Mouse (Mus musculus) midbrain, embryonic 16.5 days (tissue): Measurements from ENCODE around the gene Rcan1. TPM values are rescaled to one million over a fixed set of nuclear protein-coding genes. Genes with fewer than 3 reads are reported as not detected.

ENCODE experiments used
- ATAC-seq: fragments of 200-750 bp; cut with Nextera tagmentation; 2 replicates; pipeline ENCODE4 v1.8.0; 2017; ENCODE audit warnings: moderate TSS enrichment
- H3K27ac ChIP-seq: fragments of 300-500 bp; sonication (generic); 2 replicates; pipeline ENCODE4 v1.5.1; 2014; ENCODE audit warnings: mild to moderate bottlenecking, low read length, mixed read lengths
- H3K27me3 ChIP-seq: fragments of 300-500 bp; sonication (generic); 2 replicates; pipeline ENCODE4 v1.6.1; 2014; ENCODE audit warnings: low read depth, low read length, mixed read lengths; ENCODE audit not compliant: control insufficient read depth, insufficient read depth
- H3K36me3 ChIP-seq: fragments of 300-500 bp; sonication (generic); 2 replicates; pipeline ENCODE4 v1.6.1; 2014; ENCODE audit warnings: mild to moderate bottlenecking, low read length, moderate library complexity, mixed read lengths; ENCODE audit not compliant: control insufficient read depth, insufficient read depth
- H3K4me1 ChIP-seq: fragments of 300-500 bp; sonication (generic); 2 replicates; pipeline ENCODE4 v1.6.1; 2014; ENCODE audit warnings: mild to moderate bottlenecking, low read length, mixed read lengths; ENCODE audit not compliant: control insufficient read depth, insufficient read depth
- H3K4me2 ChIP-seq: fragments of 300-500 bp; sonication (generic); 2 replicates; pipeline ENCODE4 v1.6.1; 2014; ENCODE audit warnings: mild to moderate bottlenecking, low read length, mixed read lengths
- H3K4me3 ChIP-seq: fragments of 300-500 bp; sonication (generic); 2 replicates; pipeline ENCODE4 v1.5.1; 2014; ENCODE audit warnings: low read depth, mild to moderate bottlenecking, low read length, moderate library complexity, mixed read lengths
- H3K9ac ChIP-seq: fragments of 300-500 bp; sonication (generic); 2 replicates; pipeline ENCODE4 v1.6.1; 2014; ENCODE audit warnings: low read depth, low read length, mixed read lengths
- H3K9me3 ChIP-seq: fragments of 300-500 bp; sonication (generic); replicated peaks from 2 replicates; pipeline ENCODE4 v1.6.1; 2014; ENCODE audit warnings: mild to moderate bottlenecking, low read length, mixed read lengths; ENCODE audit not compliant: control insufficient read depth, poor library complexity, severe bottlenecking
- WGBS: fragments of 180-500 bp; shearing (Covaris S2); extraction: QIAGEN DNeasy Blood & Tissue Kit; methylation state at CpG from one replicate; pipeline ENCODE4 v1.1.7; 2014; 5-methylcytosine and 5-hydroxymethylcytosine counted together
- polyA plus RNA-seq: library from polyadenylated mRNA; unstranded; fragments of >200 nt; fragmentation: Nextera tagmentation; extraction: Ambion mirVana; gene quantifications from 2 replicates; pipeline ENCODE4 v1.2.1, GENCODE M21; 2015

The Rcan1 gene
- polyA plus RNA-seq, 1 experiment from 2014 or later = 80.8 TPM

DNA sequence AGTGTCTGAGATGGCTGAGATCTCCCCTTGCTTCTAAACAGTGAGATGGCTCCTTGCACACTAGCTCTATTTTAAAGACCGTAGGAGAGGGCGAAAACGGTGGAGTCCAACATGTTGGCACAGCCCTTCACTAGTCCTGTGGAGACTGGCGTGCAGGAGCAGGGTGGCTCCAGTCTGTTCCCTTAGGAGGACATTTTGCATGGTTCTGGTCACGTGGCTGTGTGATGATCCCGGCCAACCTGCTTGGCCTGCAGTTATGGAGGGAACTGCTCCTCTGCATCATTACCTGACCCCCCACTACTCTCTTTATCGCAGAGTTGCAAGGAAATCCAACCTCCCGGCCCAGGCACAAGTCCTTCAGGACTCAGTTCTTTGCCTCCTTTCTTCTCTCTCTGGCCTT is 29.9 kb upstream of the Rcan1 start:
- 80% methylated on average over 8 of the region's 8 CpGs for WGBS
- Histone ChIP-seq H3K4me2 (no peak overlapping the region), H3K36me3 (no peaks in the 10 kb centered on the region), H3K4me1 (peaks cover 10% of the 10 kb centered on the region), H3K27me3 (peaks cover 36% of the 10 kb centered on the region), H3K9me3 (no peaks in the 10 kb centered on the region), H3K9ac (no peak overlapping the region), H3K27ac (no peak overlapping the region), H3K4me3 (no peak overlapping the region)
- ATAC-seq = no peak

GRCm38 (mm10) chr16:92499324-92499723 is 28.7 kb upstream of the Rcan1 start:
- WGBS = 21% methylated on average over 15 of the region's 15 CpGs
- no peak for ATAC-seq
- H3K27ac ChIP-seq = no peak overlapping the region
- H3K4me3 ChIP-seq = peak overlapping the region; percentile 52
- H3K36me3 ChIP-seq = no peaks in the 10 kb centered on the region
- H3K9me3 ChIP-seq = no peaks in the 10 kb centered on the region
- H3K27me3 ChIP-seq = peaks cover 36% of the 10 kb centered on the region
- peaks cover 10% of the 10 kb centered on the region for H3K4me1 ChIP-seq
- H3K9ac ChIP-seq = peak overlapping the region; percentile 51
- H3K4me2 ChIP-seq = peak overlapping the region; percentile 87

DNA sequence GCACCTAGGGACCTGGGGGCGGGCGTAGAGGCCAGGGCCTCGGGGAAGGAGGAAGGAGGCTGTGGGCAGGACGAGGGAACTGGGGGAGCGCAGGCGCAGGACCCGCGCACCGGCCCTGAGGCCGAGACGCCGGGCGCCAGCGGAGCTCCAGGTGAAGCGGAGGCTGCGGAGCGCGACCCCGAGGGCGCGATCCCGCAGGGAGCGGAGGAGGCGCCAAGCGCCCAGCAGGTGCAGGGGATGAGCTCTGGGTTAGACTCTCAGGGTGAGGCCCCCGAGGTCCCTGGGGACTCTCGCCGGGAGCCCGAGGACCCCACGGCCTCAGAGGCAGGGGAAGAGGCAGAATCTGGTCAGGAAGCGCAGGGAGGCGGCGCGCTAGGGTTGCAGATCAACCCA is 27.9 kb upstream of the Rcan1 start:
- no peak overlapping the region for H3K27ac ChIP-seq
- H3K4me2 ChIP-seq = peak overlapping the region; percentile 87
- ATAC-seq = no peak
- no peaks in the 10 kb centered on the region for H3K36me3 ChIP-seq
- peaks cover 36% of the 10 kb centered on the region for H3K27me3 ChIP-seq
- peak overlapping the region; percentile 51 for H3K9ac ChIP-seq
- peak overlapping the region; percentile 52 for H3K4me3 ChIP-seq
- H3K9me3 ChIP-seq = no peaks in the 10 kb centered on the region
- peaks cover 10% of the 10 kb centered on the region for H3K4me1 ChIP-seq
- 1% methylated on average over 33 of the region's 34 CpGs for WGBS

DNA sequence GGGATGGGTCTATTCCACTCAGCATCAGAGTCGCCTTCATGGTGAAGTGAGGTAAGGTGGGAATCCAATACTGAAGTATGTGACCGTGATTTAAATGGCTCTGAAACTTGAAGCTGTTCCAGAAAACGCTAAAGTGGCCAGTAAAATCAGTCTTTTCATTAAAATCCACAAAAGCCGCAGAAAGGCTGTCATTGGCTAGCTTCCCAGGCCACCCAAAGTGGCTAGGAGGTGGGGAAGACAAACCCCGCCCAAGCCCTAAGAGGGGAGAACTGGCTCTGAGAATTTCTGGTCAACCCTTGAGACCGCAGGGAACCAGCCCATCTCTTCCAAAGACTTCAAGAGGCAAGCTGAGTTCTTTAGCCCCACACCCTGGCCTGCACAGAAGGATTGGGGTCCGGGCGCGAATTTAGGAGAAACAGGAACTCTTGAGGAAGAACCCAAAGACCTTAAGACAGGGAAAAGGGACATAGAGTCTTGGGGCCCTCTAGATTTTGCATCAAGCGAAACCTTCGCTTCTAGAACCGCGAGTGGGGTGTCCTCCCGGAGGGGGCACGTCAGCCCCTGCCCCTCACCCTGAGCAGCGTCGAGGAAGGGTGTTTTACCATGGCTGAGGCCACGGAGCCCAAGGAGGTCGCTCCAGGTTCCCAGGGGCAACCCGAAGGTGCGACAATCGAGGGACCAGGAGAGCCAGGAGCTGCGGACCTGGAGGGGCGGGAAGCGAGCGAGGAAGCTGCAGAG is 27.4 kb upstream of the Rcan1 start:
- H3K4me3 ChIP-seq = peak overlapping the region; percentile 52
- peaks cover 10% of the 10 kb centered on the region for H3K4me1 ChIP-seq
- no peak for ATAC-seq
- H3K36me3 ChIP-seq = no peaks in the 10 kb centered on the region
- peak overlapping the region; percentile 87 for H3K4me2 ChIP-seq
- WGBS = 8% methylated on average over 26 of the region's 26 CpGs
- peak overlapping the region; percentile 51 for H3K9ac ChIP-seq
- H3K27ac ChIP-seq = no peak overlapping the region
- no peaks in the 10 kb centered on the region for H3K9me3 ChIP-seq
- H3K27me3 ChIP-seq = peaks cover 36% of the 10 kb centered on the region

DNA sequence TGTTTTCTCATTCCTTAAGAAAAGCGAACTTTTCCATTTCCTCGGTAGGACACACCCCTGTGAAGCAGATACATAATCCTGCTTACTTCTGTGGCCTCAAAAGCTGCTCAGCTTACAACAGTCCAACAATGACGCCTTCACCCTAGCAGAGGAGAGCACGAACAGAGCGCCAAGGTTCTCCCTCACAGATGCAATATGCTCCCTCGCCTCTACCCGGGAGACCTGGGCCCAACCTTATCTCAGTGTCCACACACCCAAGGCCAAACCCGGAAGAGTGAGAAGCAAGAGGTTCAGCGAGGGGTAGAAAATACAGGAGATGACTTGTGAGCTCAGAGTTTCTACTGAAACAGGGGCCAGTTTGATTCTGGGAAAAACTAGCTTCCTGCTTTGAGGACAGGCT is 18.7 kb upstream of the Rcan1 start:
- Histone ChIP-seq H3K27me3 (no peaks in the 10 kb centered on the region), H3K4me3 (no peak overlapping the region), H3K4me2 (no peak overlapping the region), H3K36me3 (no peaks in the 10 kb centered on the region), H3K9me3 (no peaks in the 10 kb centered on the region), H3K4me1 (no peaks in the 10 kb centered on the region), H3K9ac (no peak overlapping the region), H3K27ac (no peak overlapping the region)
- 76% methylated on average over 9 of the region's 9 CpGs for WGBS
- no peak for ATAC-seq

DNA sequence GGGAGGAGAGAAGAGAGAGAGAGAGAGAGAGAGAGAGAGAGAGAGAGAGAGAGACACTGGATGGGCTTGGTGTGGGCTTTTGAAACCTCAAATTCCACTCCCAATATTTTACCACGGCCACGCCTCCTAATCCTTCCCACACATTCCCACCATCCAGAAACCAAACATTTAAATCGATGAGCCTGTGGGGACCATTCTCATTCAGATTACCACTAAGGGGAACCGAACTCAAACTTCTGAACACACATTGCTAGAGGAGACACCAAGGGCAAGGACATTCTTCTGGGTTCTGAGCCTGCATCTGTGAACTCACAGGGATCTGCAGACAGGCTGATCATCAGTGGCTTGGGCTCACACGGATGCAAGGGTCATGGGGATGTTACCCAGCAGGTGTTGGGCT is 17.8 kb upstream of the Rcan1 start:
- H3K4me1 ChIP-seq = no peaks in the 10 kb centered on the region
- H3K4me3 ChIP-seq = no peak overlapping the region
- no peak overlapping the region for H3K9ac ChIP-seq
- no peak overlapping the region for H3K27ac ChIP-seq
- no peak overlapping the region for H3K4me2 ChIP-seq
- no peaks in the 10 kb centered on the region for H3K27me3 ChIP-seq
- ATAC-seq = no peak
- 88% methylated on average over 5 of the region's 5 CpGs for WGBS
- H3K9me3 ChIP-seq = no peaks in the 10 kb centered on the region
- H3K36me3 ChIP-seq = no peaks in the 10 kb centered on the region

- Histone ChIP-seq H3K9me3 (no peaks in the 10 kb centered on the region), H3K4me1 (no peaks in the 10 kb centered on the region), H3K4me3 (no peak overlapping the region), H3K27me3 (no peaks in the 10 kb centered on the region), H3K36me3 (no peaks in the 10 kb centered on the region), H3K9ac (no peak overlapping the region), H3K4me2 (no peak overlapping the region), H3K27ac (no peak overlapping the region)
- ATAC-seq = no peak
- WGBS = 62% methylated on average over 4 of the region's 4 CpGs
Observed at GRCm38 (mm10) chr16:92487489-92487888, 16.8 kb upstream of the Rcan1 start.

DNA sequence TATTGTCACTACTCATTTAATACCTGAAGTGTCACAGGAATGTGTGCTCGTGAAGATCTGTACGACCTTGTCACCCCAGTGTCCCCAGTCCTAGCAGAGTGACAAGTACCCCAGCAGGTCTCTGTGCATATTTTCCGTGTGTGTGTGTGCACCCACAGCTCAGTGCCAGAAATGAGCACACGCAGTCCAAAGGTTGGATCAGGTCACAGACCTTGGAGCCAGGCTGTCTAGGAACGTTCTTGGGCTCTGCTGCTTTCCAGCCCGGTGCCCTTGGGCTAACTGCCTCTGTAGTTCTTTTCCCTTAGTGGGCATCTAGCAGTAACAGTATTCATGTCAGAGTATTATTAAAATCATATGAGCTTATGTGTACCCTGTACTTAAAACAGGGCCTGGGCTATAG is 16.4 kb upstream of the Rcan1 start:
- Histone ChIP-seq H3K9me3 (no peaks in the 10 kb centered on the region), H3K4me3 (no peak overlapping the region), H3K27me3 (no peaks in the 10 kb centered on the region), H3K27ac (no peak overlapping the region), H3K4me2 (no peak overlapping the region), H3K36me3 (no peaks in the 10 kb centered on the region), H3K4me1 (no peaks in the 10 kb centered on the region), H3K9ac (no peak overlapping the region)
- ATAC-seq = no peak
- whole genome bisulfite sequencing = 87% methylated on average over 6 of the region's 6 CpGs

GRCm38 (mm10) chr16:92485436-92485835 is 14.8 kb upstream of the Rcan1 start, which contains the start of gene Clic6:
Gene Clic6, plus strand, starts transcription at chr16:92485736.
- Histone ChIP-seq H3K4me3 (no peak within 1 kb of the TSS), H3K4me2 (no peak within 1 kb of the TSS), H3K27ac (no peak within 1 kb of the TSS), H3K9me3 (no peaks in the 10 kb centered on the region), H3K4me1 (no peaks in the 10 kb centered on the region), H3K36me3 (no peaks in the 10 kb centered on the region), H3K27me3 (no peaks in the 10 kb centered on the region), H3K9ac (no peak within 1 kb of the TSS)
- WGBS = 81% methylated on average over 5 of the region's 5 CpGs
- ATAC-seq = no peak
